Mouse (Mus musculus): Measurements from ENCODE around the gene Pla2g16. TPM values are rescaled to one million over a fixed set of nuclear protein-coding genes. Genes with fewer than 3 reads are reported as not detected.

The Pla2g16 gene
- 30.2 TPM for total RNA-seq (2023)

GRCm38 (mm10) chr19:7557328-7557822 is at the start of gene Pla2g16:
Gene Pla2g16, plus strand, starts transcription at chr19:7557459.

GRCm38 (mm10) chr19:7606801-7607689 is 49.8 kb downstream of the Pla2g16 start, which contains the start of gene Lgals12:
Gene Lgals12, minus strand, starts transcription at chr19:7607193.

GRCm38 (mm10) chr19:7611942-7612757 is 54.9 kb downstream of the Pla2g16 start, which contains the start of gene Hrasls5:
Gene Hrasls5, plus strand, starts transcription at chr19:7612541.

Other genes starting within 250 kb of the Pla2g16 start
- gene Mark2, start 215.6 kb upstream of the Pla2g16 start, total RNA-seq (2023): 266 TPM
- 32.5 TPM for gene Spindoc, start 174.5 kb upstream of the Pla2g16 start, total RNA-seq (2023)
- 1.4 TPM for gene 2700081O15Rik, start 139.8 kb upstream of the Pla2g16 start, total RNA-seq (2023)
- 47.1 TPM for gene Rtn3, start 74.2 kb upstream of the Pla2g16 start, total RNA-seq (2023)
- 53.1 TPM for gene Atl3, start 63.4 kb upstream of the Pla2g16 start, total RNA-seq (2023)
- gene Lgals12, start 49.7 kb downstream of the Pla2g16 start, total RNA-seq (2023): not detected
- not detected for gene Hrasls5, start 55.1 kb downstream of the Pla2g16 start, total RNA-seq (2023)
- gene Slc22a19, start 153.9 kb downstream of the Pla2g16 start, total RNA-seq (2023): not detected
- gene Slc22a26, start 245.2 kb downstream of the Pla2g16 start, total RNA-seq (2023): not detected